Mouse (Mus musculus) MEL (cell line): ENCODE measurements around the gene Nova2.

ENCODE experiments used
- CTCF ChIP-seq, 3 experiments: IDR thresholded peaks in 2 of 3; conservative IDR thresholded peaks in 1 of 3; 2 replicates each; pipeline ENCODE4 v1.5.1; 2011 to 2012; ENCODE audit warnings: low read length in 3 of 3, low read depth in 2 of 3, mild to moderate bottlenecking in 2 of 3, improper control_type of control experiment in 1 of 3, inconsistent platforms in 1 of 3, mixed read lengths in 1 of 3, moderate library complexity in 1 of 3; ENCODE audit not compliant: control insufficient read depth in 1 of 3, insufficient read depth in 1 of 3, poor library complexity in 1 of 3, severe bottlenecking in 1 of 3
- HCFC1 ChIP-seq: IDR thresholded peaks from 2 replicates; pipeline ENCODE4 v1.6.1; 2012; ENCODE audit warnings: low read depth, mild to moderate bottlenecking, inconsistent platforms, low read length, improper control_type of control experiment, moderate library complexity
- ZC3H11A ChIP-seq: IDR thresholded peaks from 2 replicates; pipeline ENCODE4 v1.6.1; 2012; ENCODE audit warnings: low read depth, mild to moderate bottlenecking, inconsistent platforms, low read length, improper control_type of control experiment

DNA sequence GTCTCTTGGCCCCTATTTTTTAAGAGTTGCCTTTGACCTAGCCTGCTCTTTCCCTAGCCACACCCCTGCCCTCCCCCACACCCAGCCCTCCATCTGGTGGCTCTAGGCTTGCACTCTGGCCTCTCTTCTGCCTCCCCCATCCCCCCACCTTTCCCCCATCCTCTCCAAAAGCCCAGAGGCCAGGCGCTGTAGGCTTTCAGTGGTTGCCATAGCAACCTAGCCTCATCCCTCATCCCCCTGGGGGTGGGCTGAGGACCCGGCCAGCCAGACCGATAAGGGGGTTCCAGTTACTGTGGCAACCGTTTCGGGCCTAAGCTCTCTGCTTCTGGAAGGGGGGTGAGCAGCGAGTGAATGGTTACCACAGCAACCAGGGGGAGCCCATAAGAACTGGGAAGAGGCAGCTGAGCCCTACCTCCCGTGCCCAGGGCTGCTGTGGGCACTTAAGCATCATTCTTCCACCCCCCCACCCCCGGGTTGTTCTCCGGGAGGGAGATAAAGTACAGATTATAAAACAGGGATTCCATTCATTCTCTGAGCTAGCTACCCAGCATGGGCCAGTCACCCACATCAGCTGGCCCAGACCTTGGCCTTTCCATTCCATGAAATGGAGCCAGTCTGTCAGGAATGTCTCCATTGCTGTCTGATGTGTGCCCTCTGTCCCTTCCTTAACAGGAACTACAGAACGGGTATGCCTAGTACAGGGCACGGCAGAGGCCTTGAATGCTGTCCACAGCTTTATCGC is 24.3 kb downstream of the Nova2 start:
- TF ChIP-seq HCFC1 (no peak), ZC3H11A (no peak), CTCF (IDR thresholded peaks at IDR 0.05 in 2 of 3, conservative IDR thresholded peaks at IDR 0.05 in 1 of 3; ENCODE audit: control insufficient read depth in 1 of 3, insufficient read depth in 1 of 3, low read depth in 2 of 3, low read length in 3 of 3, poor library complexity in 1 of 3, severe bottlenecking in 1 of 3) (no peak)
